Mouse (Mus musculus) myocyte (in vitro differentiated cells): ENCODE data around the gene Nek9. TPM values are rescaled to one million over a fixed set of nuclear protein-coding genes. Genes with fewer than 3 reads are reported as not detected.

Experiments
- H3K27me3 ChIP-seq: one replicate; pipeline ENCODE4 v1.6.1; 2011; ENCODE audit not compliant: control insufficient read depth, insufficient read depth, insufficient read length
- H3K36me3 ChIP-seq: one replicate; pipeline ENCODE4 v1.6.1; 2011; ENCODE audit not compliant: control insufficient read depth, insufficient read depth
- H3K4me2 ChIP-seq: one replicate; pipeline ENCODE4 v1.6.1; 2011; ENCODE audit warnings: low read depth, control low read depth
- H3K4me3 ChIP-seq: one replicate; pipeline ENCODE4 v1.5.1; 2011; ENCODE audit warnings: mild to moderate bottlenecking, control low read depth, moderate library complexity
- H3K79me2 ChIP-seq: one replicate; pipeline ENCODE4 v1.6.1; 2011; ENCODE audit not compliant: control insufficient read depth, insufficient read depth
- H3ac ChIP-seq: one replicate; pipeline ENCODE4 v1.6.1; 2011; ENCODE audit not compliant: control insufficient read depth, insufficient read length
- CEBPB ChIP-seq: IDR thresholded peaks from 2 replicates; pipeline ENCODE4 v1.6.1; 2011; ENCODE audit warnings: mild to moderate bottlenecking, moderate library complexity; ENCODE audit not compliant: poor library complexity, insufficient read depth, severe bottlenecking
- E2F4 ChIP-seq: IDR thresholded peaks from one replicate; pipeline ENCODE4 v1.6.1; 2011; ENCODE audit warnings: mild to moderate bottlenecking, control low read depth, moderate library complexity; ENCODE audit not compliant: insufficient read depth
- MAX ChIP-seq: IDR thresholded peaks from one replicate; pipeline ENCODE4 v1.6.1; 2011; ENCODE audit warnings: low read depth, mild to moderate bottlenecking, control low read depth
- MYOD1 ChIP-seq, 3 experiments: IDR thresholded peaks; one replicate each; pipeline ENCODE4 v1.6.1; 2011; ENCODE audit warnings: control low read depth in 2 of 3, low read depth in 2 of 3, mild to moderate bottlenecking in 2 of 3, moderate library complexity in 1 of 3; ENCODE audit not compliant: insufficient read length in 2 of 3, control insufficient read depth in 1 of 3
- MYOG ChIP-seq, 3 experiments: IDR thresholded peaks; one replicate each; pipeline ENCODE4 v1.6.1; 2011; ENCODE audit warnings: control low read depth in 2 of 3, low read depth in 2 of 3, mild to moderate bottlenecking in 2 of 3; ENCODE audit not compliant: insufficient read length in 2 of 3, control insufficient read depth in 1 of 3, insufficient read depth in 1 of 3
- POLR2A ChIP-seq: IDR thresholded peaks from one replicate; pipeline ENCODE4 v1.6.1; 2011; ENCODE audit warnings: low read depth, mild to moderate bottlenecking, control low read depth, moderate library complexity; ENCODE audit not compliant: insufficient read length
- POLR2AphosphoS2 ChIP-seq: IDR thresholded peaks from one replicate; pipeline ENCODE4 v1.6.1; 2011; ENCODE audit warnings: low read depth, control low read depth; ENCODE audit not compliant: insufficient read length
- REST ChIP-seq: IDR thresholded peaks from one replicate; pipeline ENCODE4 v1.6.1; 2011; ENCODE audit warnings: mild to moderate bottlenecking, control low read depth, moderate library complexity; ENCODE audit not compliant: insufficient read depth, insufficient read length
- SRF ChIP-seq: IDR thresholded peaks from one replicate; pipeline ENCODE4 v1.6.1; 2011; ENCODE audit warnings: low read depth; ENCODE audit not compliant: control insufficient read depth, insufficient read length
- TCF12 ChIP-seq: IDR thresholded peaks from one replicate; pipeline ENCODE4 v1.6.1; 2011; ENCODE audit warnings: mild to moderate bottlenecking, control low read depth; ENCODE audit not compliant: poor library complexity, insufficient read depth, severe bottlenecking
- TCF3 ChIP-seq: IDR thresholded peaks from one replicate; pipeline ENCODE4 v1.6.1; 2011; ENCODE audit warnings: low read depth, control low read depth; ENCODE audit not compliant: insufficient read length
- USF1 ChIP-seq: IDR thresholded peaks from one replicate; pipeline ENCODE4 v1.6.1; 2011; ENCODE audit warnings: low read depth, mild to moderate bottlenecking, control low read depth, moderate library complexity
- polyA plus RNA-seq: library from polyadenylated mRNA; unstranded; fragments of >200 nt; fragmentation: generic; extraction: Trizol; gene quantifications from one replicate; pipeline ENCODE4 v1.2.1, GENCODE M21; 2012; ENCODE audit warnings: missing spikeins

Gene Nek9
- polyA plus RNA-seq, 1 experiment, result 40.4 TPM

DNA sequence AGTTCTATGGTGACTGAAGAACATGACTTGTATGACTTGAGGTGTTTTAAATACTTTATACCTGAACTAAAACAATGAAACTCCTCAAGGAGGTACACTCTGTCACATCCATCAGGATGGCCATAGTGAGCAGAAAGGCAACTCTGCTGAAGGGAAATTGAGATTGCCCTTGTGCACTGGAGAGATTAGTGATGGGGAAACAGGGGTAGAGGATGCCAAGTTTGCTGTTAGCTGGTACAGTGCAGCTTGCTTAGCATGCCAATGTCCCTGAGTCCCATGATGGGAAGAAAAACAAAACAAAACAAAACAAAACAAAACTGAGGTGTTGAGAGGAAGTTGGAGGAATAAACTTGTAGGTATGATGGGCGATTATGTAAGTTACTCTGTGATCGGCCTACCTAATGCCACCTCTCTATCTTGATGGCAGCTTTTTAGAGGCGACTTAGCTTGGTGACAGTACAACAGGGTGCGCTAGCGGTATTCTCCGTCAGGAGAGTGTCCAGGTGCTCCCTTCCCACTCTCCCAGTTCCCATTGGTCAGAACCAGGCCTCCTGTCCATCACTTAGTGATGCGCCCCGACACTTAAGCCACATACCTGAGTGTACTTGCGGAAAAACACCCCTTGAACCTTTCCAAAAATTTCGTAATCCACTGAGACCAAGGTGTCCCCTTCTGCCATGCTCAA, 59.6 kb downstream of the Nek9 start:
- Histone ChIP-seq H3K27me3 (no peaks in the 10 kb centered on the region), H3K4me2 (peak overlapping the region; percentile 74), H3ac (peak overlapping the region; percentile 23), H3K79me2 (no peaks in the 10 kb centered on the region), H3K4me3 (peak overlapping the region; percentile 51), H3K36me3 (no peaks in the 10 kb centered on the region)
- no peak for TF ChIP-seq TCF12

- H3K36me3 ChIP-seq, result no peaks in the 10 kb centered on the region
- TF ChIP-seq MYOD1 (IDR thresholded peaks at IDR 0.05; ENCODE audit: control insufficient read depth in 1 of 3, insufficient read length in 2 of 3, low read depth in 2 of 3) (no peak), SRF (no peak), POLR2AphosphoS2 (no peak), REST (no peak), CEBPB (no peak), TCF12 (no peak), POLR2A (no peak), USF1 (no peak), TCF3 (no peak), MYOG (IDR thresholded peaks at IDR 0.05; ENCODE audit: control insufficient read depth in 1 of 3, insufficient read depth in 1 of 3, insufficient read length in 2 of 3, low read depth in 2 of 3) (no peak)
- H3ac ChIP-seq, result no peak overlapping the region
- no peaks in the 10 kb centered on the region for H3K27me3 ChIP-seq
- no peak overlapping the region for H3K4me2 ChIP-seq
- peak overlapping the region; percentile 51 for H3K4me3 ChIP-seq
- H3K79me2 ChIP-seq, result no peaks in the 10 kb centered on the region
Measured at GRCm38 (mm10) chr12:85278919-85279318, 60.2 kb downstream of the Nek9 start.

GRCm38 (mm10) chr12:85276273-85276672, 62.9 kb downstream of the Nek9 start:
- no peak overlapping the region for H3ac ChIP-seq
- no peak overlapping the region for H3K4me3 ChIP-seq
- no peak for TF ChIP-seq E2F4
- no peak for TF ChIP-seq MYOG (IDR thresholded peaks at IDR 0.05; ENCODE audit: control insufficient read depth in 1 of 3, insufficient read depth in 1 of 3, insufficient read length in 2 of 3, low read depth in 2 of 3)
- TF ChIP-seq SRF, result no peak
- no peak for TF ChIP-seq POLR2AphosphoS2
- TF ChIP-seq CEBPB, result no peak
- TF ChIP-seq TCF12, result no peak
- no peak for TF ChIP-seq MAX
- TF ChIP-seq TCF3, result no peak
- TF ChIP-seq POLR2A, result no peak
- no peak for TF ChIP-seq REST
- no peak for TF ChIP-seq USF1
- no peak for TF ChIP-seq MYOD1 (IDR thresholded peaks at IDR 0.05; ENCODE audit: control insufficient read depth in 1 of 3, insufficient read length in 2 of 3, low read depth in 2 of 3)
- H3K79me2 ChIP-seq, result no peaks in the 10 kb centered on the region
- no peaks in the 10 kb centered on the region for H3K27me3 ChIP-seq
- no peaks in the 10 kb centered on the region for H3K36me3 ChIP-seq
- no peak overlapping the region for H3K4me2 ChIP-seq

DNA sequence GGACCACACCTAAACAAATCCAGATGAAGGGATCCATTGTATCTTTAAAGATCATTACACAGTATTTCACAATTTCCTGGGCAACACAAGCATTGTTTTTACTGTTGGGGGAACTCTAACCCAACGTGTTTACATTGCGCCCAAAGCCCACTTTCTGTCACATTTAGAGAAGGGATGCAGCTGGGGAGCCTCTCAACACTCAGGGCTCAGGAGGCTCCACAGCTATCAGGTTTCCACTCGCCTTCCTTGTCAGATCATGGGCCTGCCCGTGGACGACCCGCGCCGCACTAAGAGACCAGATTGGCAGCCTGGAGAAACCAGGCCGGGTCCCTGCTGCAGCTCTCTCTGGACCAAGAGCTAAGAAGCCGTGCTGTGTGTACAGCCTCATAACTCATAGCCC, 65.7 kb downstream of the Nek9 start:
- H3K36me3 ChIP-seq, result no peaks in the 10 kb centered on the region
- H3K4me3 ChIP-seq, result no peak overlapping the region
- no peaks in the 10 kb centered on the region for H3K79me2 ChIP-seq
- H3ac ChIP-seq, result no peak overlapping the region
- no peaks in the 10 kb centered on the region for H3K27me3 ChIP-seq
- TF ChIP-seq MAX, result no peak
- no peak for TF ChIP-seq MYOG (IDR thresholded peaks at IDR 0.05; ENCODE audit: control insufficient read depth in 1 of 3, insufficient read depth in 1 of 3, insufficient read length in 2 of 3, low read depth in 2 of 3)
- no peak for TF ChIP-seq TCF12
- no peak for TF ChIP-seq POLR2A
- TF ChIP-seq POLR2AphosphoS2, result no peak
- TF ChIP-seq MYOD1 (IDR thresholded peaks at IDR 0.05; ENCODE audit: control insufficient read depth in 1 of 3, insufficient read length in 2 of 3, low read depth in 2 of 3), result no peak
- TF ChIP-seq E2F4, result no peak
- TF ChIP-seq REST, result no peak
- TF ChIP-seq TCF3, result no peak
- no peak for TF ChIP-seq USF1
- TF ChIP-seq SRF, result no peak
- TF ChIP-seq CEBPB, result no peak
- H3K4me2 ChIP-seq, result no peak overlapping the region

- H3K79me2 ChIP-seq, result no peaks in the 10 kb centered on the region
- peak overlapping the region; percentile 19 for H3K4me2 ChIP-seq
- H3K4me3 ChIP-seq, result no peak overlapping the region
- no peaks in the 10 kb centered on the region for H3K27me3 ChIP-seq
- TF ChIP-seq USF1 (peak; percentile 94), MYOD1 (IDR thresholded peaks at IDR 0.05; ENCODE audit: control insufficient read depth in 1 of 3, insufficient read length in 2 of 3, low read depth in 2 of 3) (no peak)
- H3K36me3 ChIP-seq, result no peaks in the 10 kb centered on the region
- no peak overlapping the region for H3ac ChIP-seq
Measured at GRCm38 (mm10) chr12:85271843-85272206, 67.3 kb downstream of the Nek9 start.
